Mouse (Mus musculus): ENCODE data around the gene Akap14.
"Not testable (repeated sequence)": the region's sequence is repeated elsewhere in the genome, so short reads cannot be mapped to it uniquely, and the experiment has no call there.

Gene Akap14

GRCm38 (mm10) chrX:37168742-37169141, at the start of gene Akap14:
Akap14 (minus strand) TSS chrX:37168842.
- no peak for DNase-seq (ENCODE audit: low spot score in 2 of 2)

- DNase-seq (ENCODE audit: low spot score in 2 of 2), result no peak
These were observed 42.3 kb upstream of the Akap14 start, which contains the start of gene Gm9 for GRCm38 (mm10) chrX:37210941-37211340. Gm9 (minus strand) TSS chrX:37211041.

DNA sequence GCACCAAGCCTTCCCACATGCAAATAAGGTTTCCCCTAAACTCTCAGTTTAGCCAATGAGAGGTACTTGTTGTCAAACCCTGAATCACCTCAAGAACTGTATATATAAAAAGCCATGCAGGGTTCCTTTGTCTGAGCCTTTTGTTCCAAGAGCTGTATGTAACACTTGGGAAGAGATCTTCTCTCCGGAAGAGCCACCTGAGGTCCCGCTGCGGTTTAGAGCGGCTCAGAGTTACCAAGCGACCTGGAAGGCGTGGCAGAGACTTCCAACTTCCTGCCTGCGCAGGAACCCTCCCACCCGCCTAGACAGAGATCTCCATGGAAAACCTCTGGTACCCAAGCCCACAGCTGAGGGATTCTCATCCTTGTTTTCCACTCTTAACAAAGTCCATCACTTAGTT, 30.0 kb upstream of the Akap14 start:
- DNase-seq (ENCODE audit: low spot score in 2 of 2), result no peak

GRCm38 (mm10) chrX:37191744-37192379, 23.2 kb upstream of the Akap14 start:
- peak; percentile 24 to 29 for DNase-seq (ENCODE audit: low spot score in 2 of 2)

GRCm38 (mm10) chrX:37191105-37191743, 22.6 kb upstream of the Akap14 start, which contains the start of the genes Ndufa1 and Rnf113a1:
Ndufa1 (minus strand) TSS chrX:37191163.
Rnf113a1 (plus strand) TSS chrX:37191245.
- peak; percentile 88 to 90 for DNase-seq (ENCODE audit: low spot score in 2 of 2)

- DNase-seq (ENCODE audit: low spot score in 2 of 2), result no peak
These were observed 22.1 kb upstream of the Akap14 start for GRCm38 (mm10) chrX:37190755-37191104.

DNA sequence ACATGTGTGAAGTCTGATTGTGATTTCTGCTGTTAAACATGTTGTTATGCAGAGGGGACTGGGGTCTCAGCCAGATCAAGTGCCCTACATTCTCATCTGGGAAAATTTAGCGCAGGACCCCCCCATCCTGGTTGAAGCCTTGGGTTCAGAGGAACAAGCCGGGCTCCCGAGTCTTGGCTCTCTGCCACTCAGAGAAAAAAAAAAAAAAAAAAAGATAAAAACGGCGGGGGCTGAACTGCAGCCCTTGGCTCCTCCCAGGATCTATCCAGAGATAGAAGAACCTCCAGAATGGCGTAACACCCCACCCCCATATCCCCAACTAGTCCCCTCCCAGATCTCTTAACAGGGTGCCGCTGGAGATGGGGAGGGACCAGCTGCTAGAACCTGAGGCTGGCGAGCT, 15.8 kb upstream of the Akap14 start:
- DNase-seq (ENCODE audit: low spot score in 2 of 2), result peak in 1 of 2 experiments; percentile 24

GRCm38 (mm10) chrX:37167085-37167484, 1.6 kb downstream of the Akap14 start:
- DNase-seq (ENCODE audit: low spot score in 2 of 2), result peak in 1 of 2 experiments; percentile 25

DNA sequence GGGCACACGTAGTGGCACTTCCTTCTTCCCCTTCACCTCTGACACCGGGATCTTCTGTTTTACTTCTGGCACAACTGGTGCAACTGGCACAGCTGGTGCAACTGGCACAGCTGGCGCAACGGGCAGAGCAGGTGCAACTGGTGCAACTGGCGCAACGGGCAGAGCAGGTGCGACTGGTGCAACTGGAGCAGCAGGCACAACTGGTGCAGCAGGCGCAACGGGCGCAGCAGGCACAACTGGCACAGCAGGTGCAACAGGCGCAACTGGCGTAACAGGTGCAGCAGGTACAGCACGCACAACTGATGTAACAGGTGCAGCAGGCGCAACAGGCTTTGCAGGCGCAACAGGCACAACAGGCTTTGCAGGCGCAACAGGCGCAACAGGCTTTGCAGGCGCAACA, 5.5 kb downstream of the Akap14 start:
- no peak for DNase-seq (ENCODE audit: low spot score in 2 of 2)

GRCm38 (mm10) chrX:37161169-37161568, 7.5 kb downstream of the Akap14 start:
- DNase-seq (ENCODE audit: low spot score in 2 of 2), result no peak

- no peak for DNase-seq (ENCODE audit: low spot score in 2 of 2)
These were observed 10.8 kb downstream of the Akap14 start for GRCm38 (mm10) chrX:37157839-37158238.

- DNase-seq (ENCODE audit: low spot score in 2 of 2), result no peak
These were observed 23.7 kb downstream of the Akap14 start for GRCm38 (mm10) chrX:37144954-37145353.

GRCm38 (mm10) chrX:37144498-37144897, 24.1 kb downstream of the Akap14 start:
- not testable (repeated sequence) for DNase-seq (ENCODE audit: low spot score in 2 of 2)

DNA sequence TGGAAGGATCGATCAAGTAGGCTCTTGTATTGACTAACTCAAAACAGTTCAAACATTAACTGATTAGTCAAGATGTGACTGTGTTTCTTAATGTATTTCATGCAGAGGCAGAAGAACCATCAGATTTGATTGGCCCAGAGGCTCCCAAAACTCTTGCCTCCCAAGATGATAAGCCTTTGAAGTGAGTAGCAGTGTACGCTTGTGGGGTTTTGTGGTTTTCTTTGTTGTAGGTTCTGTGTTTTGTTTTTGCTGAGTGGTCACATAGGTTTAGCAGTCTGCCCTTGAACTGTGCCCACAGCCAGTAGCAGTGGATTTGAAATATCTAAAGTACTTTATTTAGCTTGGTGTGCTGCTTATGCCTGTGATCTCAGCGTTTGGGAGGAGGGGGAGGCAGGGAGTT, 26.9 kb downstream of the Akap14 start:
- no peak for DNase-seq (ENCODE audit: low spot score in 2 of 2)

DNA sequence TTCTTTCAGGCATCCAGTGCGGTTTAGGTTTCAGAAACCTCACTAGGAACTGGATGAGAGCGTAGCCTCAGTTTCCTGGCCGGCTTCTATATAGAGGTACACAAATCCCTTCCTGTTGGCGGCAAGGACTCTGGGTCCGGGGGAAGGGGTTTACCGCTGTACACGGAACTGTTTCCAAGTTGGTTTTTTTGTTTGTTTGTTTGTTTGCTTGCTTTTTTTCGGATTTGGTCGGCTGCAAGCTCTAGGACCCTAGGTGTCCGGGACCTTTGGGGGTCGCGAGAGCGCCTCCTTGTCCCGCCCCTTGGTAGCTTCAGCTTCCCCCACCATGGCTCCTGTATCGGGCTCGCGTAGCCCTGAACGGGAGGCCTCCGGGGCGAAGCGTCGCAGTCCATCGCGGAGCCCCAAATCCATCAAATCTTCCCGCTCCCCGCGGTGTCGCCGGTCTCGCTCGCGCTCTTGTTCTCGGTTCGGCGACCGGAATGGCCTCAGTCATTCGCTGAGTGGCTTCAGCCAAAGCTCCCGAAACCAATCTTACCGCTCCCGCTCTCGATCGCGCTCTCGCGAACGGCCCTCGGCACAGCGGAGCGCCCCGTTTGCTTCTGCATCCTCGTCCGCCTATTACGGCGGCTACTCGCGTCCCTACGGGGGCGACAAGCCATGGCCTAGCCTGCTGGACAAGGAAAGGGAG, 41.8 kb downstream of the Akap14 start, which contains the start of gene Nkap:
Gene Nkap, plus strand, starts transcription at position 125 of the 688 bp plus-strand sequence.
- DNase-seq (ENCODE audit: low spot score in 2 of 2), result peak; percentile 82 to 84

- no peak for DNase-seq (ENCODE audit: low spot score in 2 of 2)
These were observed 43.1 kb downstream of the Akap14 start for GRCm38 (mm10) chrX:37125511-37125910.

- no peak for DNase-seq (ENCODE audit: low spot score in 2 of 2)
These were observed 48.4 kb downstream of the Akap14 start for GRCm38 (mm10) chrX:37120212-37120611.

DNA sequence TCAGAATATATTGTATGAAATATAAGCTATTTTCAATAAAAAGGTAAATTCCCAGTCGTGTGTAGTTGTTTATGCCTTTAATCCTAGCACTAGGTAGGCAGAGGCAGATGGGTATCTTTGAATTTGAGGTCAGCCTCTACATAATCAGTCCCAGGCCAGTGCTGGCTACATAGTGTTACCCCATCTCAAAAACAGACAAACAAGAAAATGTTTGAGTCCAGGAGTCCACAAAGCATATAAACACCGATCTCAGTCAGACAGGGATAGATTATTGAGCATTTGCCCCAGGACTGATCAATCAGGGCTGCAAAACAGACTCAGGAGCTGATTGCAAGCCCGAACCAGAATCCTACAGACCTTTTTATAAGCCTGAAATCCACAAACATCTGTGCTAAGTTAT, 49.1 kb downstream of the Akap14 start:
- DNase-seq (ENCODE audit: low spot score in 2 of 2), result no peak

GRCm38 (mm10) chrX:37117085-37117484, 51.6 kb downstream of the Akap14 start:
- DNase-seq (ENCODE audit: low spot score in 2 of 2), result no peak

- DNase-seq (ENCODE audit: low spot score in 2 of 2), result no peak
These were observed 57.8 kb downstream of the Akap14 start for GRCm38 (mm10) chrX:37110881-37111193.

DNA sequence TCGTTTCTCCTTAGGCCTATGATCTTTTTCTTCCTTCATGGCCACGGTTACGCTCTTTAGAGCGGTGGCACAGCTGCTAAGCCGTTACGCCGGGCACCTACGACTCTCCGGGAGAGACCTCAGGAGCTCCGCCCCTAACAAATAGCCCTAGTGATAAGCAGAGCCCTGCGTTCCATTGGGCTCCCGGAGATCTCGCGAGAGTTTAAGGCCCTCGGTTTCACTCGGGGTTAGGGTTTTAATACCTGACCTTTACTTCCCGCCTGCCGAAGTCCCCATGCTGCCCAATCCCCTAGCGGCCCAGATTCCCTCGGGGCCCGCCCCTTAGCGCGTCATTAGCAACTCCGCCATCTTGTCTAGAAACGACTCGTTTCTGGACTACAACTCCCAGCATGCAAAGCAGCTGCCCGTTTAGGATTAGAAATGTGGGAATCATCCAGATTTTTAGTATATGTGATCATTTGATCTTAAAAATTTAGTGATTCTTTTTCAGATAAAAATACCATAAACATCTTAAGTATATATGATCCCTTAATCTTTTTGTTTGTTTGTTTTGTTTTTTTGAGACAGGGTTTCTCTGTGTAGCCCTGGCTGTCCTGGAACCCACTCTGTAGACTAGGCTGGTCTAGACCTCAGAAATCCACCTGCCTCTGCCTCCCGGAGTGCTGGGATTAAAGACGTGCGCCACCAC, 58.3 kb downstream of the Akap14 start, which contains the start of gene Upf3b:
Gene Upf3b, minus strand, starts transcription at position 130 of the 688 bp plus-strand sequence.
- DNase-seq (ENCODE audit: low spot score in 2 of 2), result peak; percentile 95 to 96

DNA sequence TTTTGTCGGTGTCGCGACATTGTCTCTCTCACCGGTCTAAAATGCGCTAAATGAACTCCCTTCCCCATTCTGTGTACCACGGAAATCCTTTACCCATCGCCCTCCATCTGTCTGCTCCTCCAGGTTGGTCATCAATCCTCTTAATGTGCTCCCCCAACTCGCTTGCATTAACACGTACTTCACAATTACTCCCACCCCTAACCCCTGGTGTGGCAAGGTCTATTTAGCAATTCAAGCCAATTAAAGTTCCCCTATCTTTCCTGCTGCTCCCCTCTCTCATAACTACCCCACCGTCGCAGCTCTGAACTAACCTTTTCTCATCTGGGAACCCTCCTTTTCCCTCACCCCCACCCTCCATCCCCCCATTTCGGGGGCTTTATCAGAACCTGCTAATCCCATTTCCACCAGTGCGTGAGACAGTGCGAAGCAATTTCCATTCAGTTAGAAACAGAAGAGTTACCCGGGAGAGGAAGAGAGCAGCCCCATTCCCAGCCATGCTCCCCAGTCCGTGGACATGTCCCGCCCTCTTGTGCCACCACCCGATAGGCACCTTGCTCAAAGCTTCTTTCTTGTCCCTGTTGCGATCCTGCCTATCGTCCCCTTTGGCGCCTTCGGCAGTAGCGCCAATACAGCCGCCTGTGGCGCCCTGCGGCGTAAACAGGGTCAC, 59.0 kb downstream of the Akap14 start:
- DNase-seq (ENCODE audit: low spot score in 2 of 2), result no peak

All from right cerebral cortex, postnatal 10 days (tissue).